Mouse (Mus musculus): ENCODE results near the gene Kdm8.
"Not testable (repeated sequence)": the region's sequence is repeated elsewhere in the genome, so short reads cannot be mapped to it uniquely, and the experiment has no call there.

The Kdm8 gene

DNA sequence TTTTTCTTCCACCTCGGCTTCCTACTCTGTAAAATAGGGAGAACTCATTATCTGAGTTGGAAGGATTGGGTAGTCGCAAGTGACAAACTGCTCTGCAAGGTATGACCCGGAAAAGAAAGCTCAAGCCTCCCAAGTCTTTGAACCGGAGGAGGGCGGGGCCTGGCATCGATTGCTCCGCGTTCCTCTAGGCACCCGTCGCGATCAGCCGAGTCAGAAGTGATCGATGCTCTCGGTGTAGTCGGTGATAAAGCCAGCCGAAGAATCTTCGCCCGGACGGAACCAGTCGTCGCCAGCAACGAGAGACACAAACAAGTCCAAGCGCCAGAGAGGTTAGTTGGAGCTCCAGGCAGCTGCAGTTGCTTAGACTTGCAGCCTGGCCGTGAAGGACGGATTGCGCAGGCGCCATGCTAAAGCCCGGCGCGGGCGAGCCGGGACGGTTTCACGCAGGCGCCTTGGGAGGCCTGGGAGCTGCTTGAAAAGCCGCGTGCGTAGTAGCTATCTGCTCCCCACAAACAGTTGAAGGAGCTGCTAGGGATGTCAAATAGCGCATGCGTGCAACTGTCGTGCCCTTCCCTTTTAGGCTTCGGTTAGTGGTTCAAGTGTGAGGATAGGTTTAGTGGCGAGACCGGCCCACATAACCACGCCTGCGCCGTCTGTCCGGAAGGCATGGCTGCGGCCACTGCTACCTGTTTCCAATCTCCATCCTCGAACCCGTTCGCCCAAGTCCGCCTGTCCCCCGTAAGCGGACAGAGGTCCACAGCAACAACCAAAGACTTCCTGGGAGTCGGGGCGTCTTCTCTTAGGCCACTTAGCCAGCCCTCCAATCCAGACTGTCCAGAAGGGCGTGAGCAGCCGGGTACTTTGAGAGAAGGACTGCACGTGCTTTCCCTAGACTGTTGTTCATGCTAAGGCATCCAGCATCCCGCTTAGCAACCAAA, at the start of gene Kdm8:
Gene Kdm8, plus strand, starts transcription at position 213 of the 938 bp plus-strand sequence.
- peak; percentile 84 to 88 for DNase-seq (ENCODE audit: low spot score in 2 of 2)

- no peak for DNase-seq (ENCODE audit: low spot score in 2 of 2)
Measured at GRCm38 (mm10) chr7:125398116-125398515, 46.4 kb upstream of the Kdm8 start.

DNA sequence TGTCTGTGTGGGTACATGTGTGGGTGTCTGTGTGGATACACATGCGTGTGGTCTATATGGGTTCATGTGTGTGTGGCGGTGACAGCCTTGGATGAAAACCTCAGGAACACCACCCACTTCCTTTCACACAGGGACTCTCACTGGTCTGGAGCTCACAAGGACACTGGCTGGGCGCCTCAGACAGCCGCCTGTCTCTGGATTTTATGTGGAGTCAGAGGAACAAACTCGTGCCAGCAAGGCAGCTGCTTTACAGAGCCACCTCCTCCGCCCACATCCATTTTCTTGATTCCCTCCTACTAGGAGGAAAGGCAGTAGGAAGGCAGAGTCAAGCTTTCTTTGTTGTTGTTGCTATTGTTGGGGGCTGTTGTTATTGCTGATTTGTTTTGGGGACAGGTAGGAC, 45.8 kb upstream of the Kdm8 start:
- no peak for DNase-seq (ENCODE audit: low spot score in 2 of 2)

DNA sequence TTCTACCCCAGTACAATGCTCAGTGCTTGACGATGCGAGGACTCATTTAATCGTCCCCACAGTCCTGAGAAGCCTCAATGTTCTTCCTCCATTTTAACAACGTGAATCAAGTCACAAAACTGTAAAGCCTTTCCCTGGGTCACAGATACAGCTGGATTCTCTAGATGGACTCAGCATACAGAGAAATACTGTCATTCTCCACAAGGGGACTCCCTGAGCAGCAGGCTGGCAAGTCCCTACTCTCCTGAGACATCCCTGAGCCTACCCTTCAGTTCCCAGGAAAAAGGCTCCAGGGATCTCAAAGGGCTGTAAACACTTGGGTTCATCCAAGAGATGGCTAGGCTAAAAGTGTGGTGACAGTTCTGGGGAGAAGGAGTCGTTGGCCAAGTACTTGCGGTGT, 37.3 kb upstream of the Kdm8 start:
- DNase-seq (ENCODE audit: low spot score in 2 of 2), result no peak

GRCm38 (mm10) chr7:125415087-125415486, 29.4 kb upstream of the Kdm8 start:
- no peak for DNase-seq (ENCODE audit: low spot score in 2 of 2)

- DNase-seq (ENCODE audit: low spot score in 2 of 2), result no peak
Measured at GRCm38 (mm10) chr7:125415776-125416175, 28.7 kb upstream of the Kdm8 start.

DNA sequence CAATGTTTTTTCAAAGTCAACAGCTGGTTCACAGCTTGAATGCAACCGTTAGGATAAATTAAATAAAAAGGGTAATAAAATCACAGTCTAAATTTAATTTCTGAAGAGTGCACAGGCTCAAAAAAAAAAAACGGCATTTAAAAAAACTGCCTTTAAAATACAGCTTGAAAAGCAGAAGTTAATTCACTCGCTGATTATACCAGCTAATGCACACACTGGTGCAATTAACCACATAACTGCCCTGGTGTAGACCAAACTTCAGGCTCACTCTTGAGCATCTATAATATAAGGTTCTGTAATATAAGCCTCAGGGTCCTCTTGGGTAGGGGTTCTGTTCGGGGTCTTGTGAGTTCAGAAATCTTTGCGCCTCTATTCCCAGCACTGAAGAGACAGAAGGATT, 27.7 kb upstream of the Kdm8 start:
- DNase-seq (ENCODE audit: low spot score in 2 of 2), result no peak

DNA sequence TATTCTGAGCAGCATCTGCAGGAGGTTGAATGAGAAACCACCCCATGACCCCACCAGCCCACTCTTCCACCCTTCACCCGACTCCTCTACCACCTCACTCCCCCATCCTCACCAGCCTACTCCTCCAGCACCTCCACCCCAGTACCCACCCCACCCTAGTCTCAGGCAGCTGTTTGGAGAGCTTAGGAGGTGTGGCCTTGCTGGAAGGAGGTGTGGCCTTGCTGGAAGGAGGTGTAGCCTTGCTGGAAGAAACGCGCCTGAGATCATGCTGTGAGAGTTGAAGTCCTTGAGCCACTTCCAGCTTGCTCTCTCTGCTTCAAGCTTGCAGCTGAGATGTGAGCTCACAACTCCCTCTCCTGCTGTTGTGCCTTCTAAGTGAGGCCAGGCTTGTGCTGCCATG, 26.1 kb upstream of the Kdm8 start:
- no peak for DNase-seq (ENCODE audit: low spot score in 2 of 2)

DNA sequence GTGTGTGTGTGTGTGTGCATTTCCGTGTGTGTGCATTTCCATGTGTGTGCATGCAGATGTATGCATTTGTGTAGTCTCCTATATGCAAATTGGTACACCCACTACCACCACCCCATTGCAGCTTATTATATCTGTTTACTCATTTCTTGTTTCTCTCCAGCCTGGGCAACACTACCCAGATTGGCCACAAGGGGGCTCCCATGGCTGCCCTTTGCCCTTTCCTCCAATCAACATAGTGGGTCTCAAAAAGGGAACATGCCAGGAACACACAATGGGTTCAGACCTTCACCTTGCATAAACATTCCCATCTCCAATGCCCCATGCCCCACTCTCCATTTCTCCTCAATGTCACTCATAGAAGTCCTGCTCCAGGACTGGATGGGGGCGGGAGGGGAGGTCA, 24.3 kb upstream of the Kdm8 start:
- peak in 1 of 2 experiments; percentile 15 for DNase-seq (ENCODE audit: low spot score in 2 of 2)

DNA sequence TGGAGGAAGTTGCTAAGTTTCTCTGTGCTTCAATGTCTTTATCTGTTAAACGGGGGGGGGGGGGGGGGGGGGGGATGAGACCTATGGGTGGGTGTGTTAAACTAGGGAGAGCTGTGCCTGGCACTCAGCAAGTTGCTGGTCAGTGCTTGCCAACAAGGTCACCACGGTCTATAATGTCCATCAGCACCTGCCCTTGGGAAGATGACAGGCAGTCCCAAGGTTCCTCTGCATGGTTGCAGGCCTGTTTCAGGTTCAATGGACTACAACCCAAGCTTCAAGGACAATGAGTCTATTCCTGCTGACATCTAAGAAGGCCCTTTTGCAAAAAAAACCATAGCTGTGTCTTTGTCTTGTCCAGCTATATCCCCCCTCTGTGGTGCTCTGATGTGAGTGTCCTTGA, 22.6 kb upstream of the Kdm8 start:
- DNase-seq (ENCODE audit: low spot score in 2 of 2), result no peak

GRCm38 (mm10) chr7:125423056-125423455, 21.4 kb upstream of the Kdm8 start:
- no peak for DNase-seq (ENCODE audit: low spot score in 2 of 2)

DNA sequence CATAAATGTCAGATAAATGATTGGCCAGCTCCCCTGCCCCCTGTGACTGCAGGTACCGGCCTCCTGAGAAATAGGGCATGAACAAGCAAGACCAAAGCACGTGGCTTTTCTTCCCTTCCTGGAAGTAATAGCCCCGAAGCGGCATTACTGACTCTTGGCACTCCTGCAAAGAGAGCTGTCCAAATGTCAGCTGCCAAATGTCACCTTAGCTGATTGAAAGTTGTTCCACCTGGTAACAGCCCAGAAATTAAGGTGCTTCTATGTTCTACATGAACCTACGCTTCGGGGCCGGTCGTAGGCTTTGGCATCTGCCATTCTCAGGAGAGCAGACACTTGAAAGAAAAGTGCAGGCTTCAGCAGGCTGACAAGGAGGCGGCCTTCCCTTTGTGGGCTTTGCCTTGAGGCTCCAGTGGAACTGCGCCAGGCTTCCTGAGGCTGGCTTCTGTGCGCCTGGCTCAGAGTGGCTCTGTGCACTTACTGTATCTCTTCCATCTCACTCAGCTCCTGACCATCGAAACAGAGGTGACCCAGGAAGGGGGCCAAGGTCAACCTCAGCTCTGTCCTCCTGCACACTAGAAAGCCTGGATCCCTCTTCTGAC, 16.9 kb upstream of the Kdm8 start:
- DNase-seq (ENCODE audit: low spot score in 2 of 2), result no peak

- DNase-seq (ENCODE audit: low spot score in 2 of 2), result no peak
Measured at GRCm38 (mm10) chr7:125428381-125428780, 16.1 kb upstream of the Kdm8 start.

- not testable (repeated sequence) for DNase-seq (ENCODE audit: low spot score in 2 of 2)
Measured at GRCm38 (mm10) chr7:125428816-125429500, 15.5 kb upstream of the Kdm8 start.

DNA sequence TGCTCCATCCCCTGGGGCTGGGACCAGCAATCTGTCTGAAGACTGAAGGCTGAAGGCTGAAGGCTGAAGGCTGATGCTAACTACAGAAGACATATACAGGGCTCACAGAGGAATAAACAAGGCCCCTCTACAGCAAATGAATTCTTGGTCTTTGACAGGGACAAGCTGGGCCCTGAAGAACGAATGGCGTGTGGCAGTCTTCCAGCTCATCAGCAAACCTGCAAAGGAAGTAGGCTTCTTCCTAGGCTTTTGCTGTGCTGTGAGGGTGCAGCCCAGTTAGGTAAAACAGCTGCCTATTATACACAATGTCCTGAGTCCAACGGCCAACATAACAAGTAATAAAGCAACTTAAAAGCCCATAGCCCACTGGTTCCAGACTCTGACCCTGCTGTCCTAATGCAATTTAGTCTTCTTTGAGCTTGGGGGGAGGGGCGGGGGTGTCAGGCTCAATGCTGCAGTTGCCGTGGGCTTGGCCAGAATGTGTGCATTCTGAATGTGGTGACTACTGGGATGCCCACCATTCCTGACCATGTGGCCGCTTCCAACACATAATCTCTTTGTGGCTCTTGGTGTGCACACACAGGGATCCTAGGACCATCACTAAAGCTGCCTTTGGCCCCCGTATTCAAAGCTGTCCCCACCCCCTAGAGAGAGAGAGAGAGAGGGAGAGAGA, 14.2 kb upstream of the Kdm8 start:
- DNase-seq (ENCODE audit: low spot score in 2 of 2), result no peak

DNA sequence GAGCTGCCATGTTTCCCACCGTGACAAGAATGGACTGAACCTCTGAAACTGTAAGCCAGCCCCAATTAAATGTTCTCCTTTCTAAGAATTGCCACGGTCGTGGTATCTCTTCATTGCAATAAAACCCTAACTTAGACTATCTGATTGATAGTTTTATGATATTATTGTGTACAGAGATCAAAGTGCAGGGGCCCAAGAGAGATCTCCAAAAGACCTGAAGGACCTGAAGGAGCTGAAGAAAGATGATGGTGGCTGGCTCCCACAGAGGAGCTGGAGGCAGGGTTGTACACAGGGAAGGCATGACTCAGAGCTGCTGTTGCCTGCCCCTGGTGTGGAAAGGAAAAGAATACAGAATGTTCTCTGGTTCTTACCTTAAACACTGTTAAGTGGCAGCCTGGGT, 10.6 kb upstream of the Kdm8 start:
- DNase-seq (ENCODE audit: low spot score in 2 of 2), result no peak

GRCm38 (mm10) chr7:125434666-125435290, 9.7 kb upstream of the Kdm8 start:
- no peak for DNase-seq (ENCODE audit: low spot score in 2 of 2)

- no peak for DNase-seq (ENCODE audit: low spot score in 2 of 2)
Measured at GRCm38 (mm10) chr7:125442323-125442722, 2.2 kb upstream of the Kdm8 start.

- peak in 1 of 2 experiments; percentile 13 for DNase-seq (ENCODE audit: low spot score in 2 of 2)
Measured at GRCm38 (mm10) chr7:125444076-125444463, 406 bp upstream of the Kdm8 start.

GRCm38 (mm10) chr7:125450678-125451077, 6.2 kb downstream of the Kdm8 start:
- DNase-seq (ENCODE audit: low spot score in 2 of 2), result no peak

DNA sequence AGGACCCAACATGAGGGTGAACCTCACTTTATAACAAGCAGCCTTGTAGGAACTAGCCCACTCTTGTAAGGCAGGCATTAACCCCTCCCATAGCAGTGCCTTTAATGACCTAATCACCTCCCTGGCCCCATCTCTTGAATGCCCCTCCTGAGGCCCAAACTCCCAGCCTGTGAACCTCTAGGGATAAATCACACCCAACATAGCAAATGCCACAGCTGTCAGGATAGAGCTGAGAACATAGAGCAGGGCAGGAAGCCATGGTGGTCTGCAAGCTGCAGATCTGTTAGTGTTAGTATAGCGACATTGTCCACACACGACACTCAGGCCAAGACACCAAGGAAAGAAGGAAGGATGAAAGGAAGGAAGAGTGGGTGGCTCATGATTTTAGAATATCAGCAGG, 6.6 kb downstream of the Kdm8 start:
- DNase-seq (ENCODE audit: low spot score in 2 of 2), result no peak

DNA sequence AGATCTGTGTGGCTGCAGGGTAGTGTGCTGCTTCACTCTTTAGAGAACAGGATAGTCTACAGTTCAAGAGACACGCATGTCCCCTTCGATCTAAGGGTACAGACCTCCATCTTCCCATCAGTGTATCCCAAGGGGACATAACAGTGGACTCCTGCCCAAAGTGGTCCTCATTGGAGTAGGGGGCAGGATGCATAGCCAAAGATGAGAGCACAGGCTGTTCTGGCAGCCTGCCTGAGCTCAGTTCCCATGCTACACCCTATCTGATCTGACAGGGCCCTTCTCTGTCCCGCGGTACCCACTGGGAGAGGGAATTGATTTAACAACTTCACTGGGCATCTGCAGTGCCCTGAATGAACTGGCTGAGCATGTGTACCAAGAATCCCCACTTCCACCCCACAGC, 9.2 kb downstream of the Kdm8 start:
- DNase-seq (ENCODE audit: low spot score in 2 of 2), result no peak
